Mouse (Mus musculus): Measurements from ENCODE around the gene Gm28051. TPM values are rescaled to one million over a fixed set of nuclear protein-coding genes. Genes with fewer than 3 reads are reported as not detected.

The Gm28051 gene
- polyA plus RNA-seq, 1 experiment from 2014 or later = not detected

DNA sequence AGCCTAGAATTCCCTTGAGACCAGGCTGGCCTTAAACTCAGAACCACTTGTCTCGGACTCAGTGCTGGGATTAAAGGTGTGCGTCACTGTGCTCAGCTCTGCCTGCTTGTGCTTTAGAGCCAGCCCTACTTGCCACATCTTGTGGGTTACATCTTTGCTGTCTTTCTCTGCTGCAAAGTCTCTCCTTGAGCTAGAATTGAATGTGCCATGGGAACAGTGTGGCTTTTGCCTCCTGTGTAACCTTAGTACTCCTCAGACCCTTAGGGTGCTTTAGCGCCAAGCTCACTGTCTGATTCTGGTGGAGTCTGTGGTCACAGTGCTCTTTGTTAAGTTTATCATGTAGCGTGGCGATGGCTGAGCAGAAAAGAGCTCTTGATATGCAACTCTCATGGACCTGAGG is 15.1 kb upstream of the Gm28051 start:
- Histone ChIP-seq H3K4me2 (ENCODE audit: low read length) (no peak overlapping the region), H3K9ac (ENCODE audit: low read depth, low read length) (no peak overlapping the region), H3K36me3 (ENCODE audit: control insufficient read depth, insufficient read depth, low read length) (peaks cover 50% of the 10 kb centered on the region), H3K27me3 (replicated peaks; ENCODE audit: control insufficient read depth, insufficient read depth, low read length) (no peaks in the 10 kb centered on the region), H3K9me3 (ENCODE audit: control insufficient read depth, low read length) (no peaks in the 10 kb centered on the region), H3K27ac (ENCODE audit: low read depth, low read length) (no peak overlapping the region), H3K4me1 (ENCODE audit: control insufficient read depth, insufficient read depth, low read depth, low read length) (no peaks in the 10 kb centered on the region), H3K4me3 (ENCODE audit: low read length) (no peak overlapping the region)
- ATAC-seq = no peak
- 93% methylated on average over 5 of the region's 5 CpGs for WGBS

- WGBS = 99% methylated on average over 8 of the region's 8 CpGs
- Histone ChIP-seq H3K9me3 (ENCODE audit: control insufficient read depth, low read length) (no peaks in the 10 kb centered on the region), H3K4me1 (ENCODE audit: control insufficient read depth, insufficient read depth, low read depth, low read length) (no peaks in the 10 kb centered on the region), H3K9ac (ENCODE audit: low read depth, low read length) (no peak overlapping the region), H3K4me2 (ENCODE audit: low read length) (no peak overlapping the region), H3K4me3 (ENCODE audit: low read length) (no peak overlapping the region), H3K27me3 (replicated peaks; ENCODE audit: control insufficient read depth, insufficient read depth, low read length) (no peaks in the 10 kb centered on the region), H3K27ac (ENCODE audit: low read depth, low read length) (no peak overlapping the region), H3K36me3 (ENCODE audit: control insufficient read depth, insufficient read depth, low read length) (peaks cover 58% of the 10 kb centered on the region)
- no peak for ATAC-seq
Observed at GRCm38 (mm10) chr12:102771601-102772000, 14.0 kb upstream of the Gm28051 start.

DNA sequence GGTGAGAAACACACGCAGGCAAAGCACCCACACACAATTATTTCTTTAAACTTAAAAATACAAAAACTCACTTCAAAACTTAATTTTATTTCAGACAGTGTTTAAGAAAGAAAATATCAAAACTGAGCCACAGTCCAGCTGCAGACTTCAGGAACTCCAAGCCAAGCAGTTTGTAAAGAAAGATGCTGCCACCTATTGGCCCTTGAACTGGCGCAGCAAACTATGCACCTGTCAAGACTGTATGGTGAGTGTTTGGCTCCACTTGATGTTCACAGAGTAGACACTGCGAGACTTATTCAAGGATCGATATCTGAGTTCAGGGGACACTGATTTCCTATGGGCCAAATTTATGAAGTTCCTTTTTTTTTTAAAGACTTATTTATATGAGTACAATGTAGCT is 11.4 kb upstream of the Gm28051 start:
- Histone ChIP-seq H3K4me2 (ENCODE audit: low read length) (no peak overlapping the region), H3K27ac (ENCODE audit: low read depth, low read length) (no peak overlapping the region), H3K27me3 (replicated peaks; ENCODE audit: control insufficient read depth, insufficient read depth, low read length) (no peaks in the 10 kb centered on the region), H3K9ac (ENCODE audit: low read depth, low read length) (no peak overlapping the region), H3K9me3 (ENCODE audit: control insufficient read depth, low read length) (no peaks in the 10 kb centered on the region), H3K4me3 (ENCODE audit: low read length) (no peak overlapping the region), H3K36me3 (ENCODE audit: control insufficient read depth, insufficient read depth, low read length) (peaks cover 55% of the 10 kb centered on the region), H3K4me1 (ENCODE audit: control insufficient read depth, insufficient read depth, low read depth, low read length) (no peaks in the 10 kb centered on the region)
- no peak for ATAC-seq
- WGBS = 88% methylated on average over 4 of the region's 4 CpGs

DNA sequence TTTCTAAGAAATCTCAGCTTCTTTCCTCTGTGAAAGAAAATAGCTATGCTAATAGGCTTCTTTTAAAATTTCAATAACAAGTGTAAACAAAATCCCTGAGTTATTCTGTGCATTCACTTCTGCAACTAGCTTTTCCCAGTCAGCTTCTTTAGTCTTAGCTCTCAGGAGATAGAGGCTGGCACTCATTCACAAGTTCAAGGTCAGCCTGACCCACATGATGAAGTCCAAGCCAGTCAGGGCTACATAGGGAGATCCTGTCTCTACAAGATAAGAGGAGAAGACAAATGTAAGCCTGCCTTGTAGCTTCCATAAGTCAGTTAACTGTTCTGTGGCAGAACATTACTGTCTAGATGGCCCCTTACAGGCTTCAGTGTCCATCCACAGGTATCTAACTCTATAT is 6.1 kb upstream of the Gm28051 start:
- no peak overlapping the region for H3K27ac ChIP-seq (ENCODE audit: low read depth, low read length)
- H3K9me3 ChIP-seq (ENCODE audit: control insufficient read depth, low read length) = no peaks in the 10 kb centered on the region
- no peak for ATAC-seq
- H3K9ac ChIP-seq (ENCODE audit: low read depth, low read length) = no peak overlapping the region
- H3K36me3 ChIP-seq (ENCODE audit: control insufficient read depth, insufficient read depth, low read length) = peaks cover 27% of the 10 kb centered on the region
- no peaks in the 10 kb centered on the region for H3K27me3 ChIP-seq (replicated peaks; ENCODE audit: control insufficient read depth, insufficient read depth, low read length)
- no peak overlapping the region for H3K4me2 ChIP-seq (ENCODE audit: low read length)
- H3K4me3 ChIP-seq (ENCODE audit: low read length) = no peak overlapping the region
- H3K4me1 ChIP-seq (ENCODE audit: control insufficient read depth, insufficient read depth, low read depth, low read length) = peaks cover 8% of the 10 kb centered on the region

DNA sequence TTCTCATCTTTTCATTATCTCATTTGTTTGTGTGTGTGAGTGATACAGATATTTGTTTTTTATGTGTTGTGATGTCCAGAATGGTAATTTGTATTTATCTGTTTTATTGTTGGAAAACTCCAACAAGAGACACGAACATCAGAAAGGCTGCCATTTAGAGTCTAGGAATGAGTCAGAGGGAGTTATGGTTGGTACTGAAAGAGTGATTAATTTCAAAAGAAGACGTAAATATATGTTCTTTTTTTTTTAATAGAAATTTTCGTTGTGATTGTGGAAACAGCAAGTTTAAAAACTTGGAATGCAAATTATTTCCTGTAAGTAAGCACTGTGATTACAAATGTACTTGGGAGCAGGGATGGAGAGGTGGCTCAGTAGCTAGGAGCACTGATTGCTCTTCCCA is 4.1 kb upstream of the Gm28051 start:
- H3K4me3 ChIP-seq (ENCODE audit: low read length) = no peak overlapping the region
- no peak overlapping the region for H3K9ac ChIP-seq (ENCODE audit: low read depth, low read length)
- H3K4me1 ChIP-seq (ENCODE audit: control insufficient read depth, insufficient read depth, low read depth, low read length) = peaks cover 11% of the 10 kb centered on the region
- H3K36me3 ChIP-seq (ENCODE audit: control insufficient read depth, insufficient read depth, low read length) = peaks cover 11% of the 10 kb centered on the region
- ATAC-seq = no peak
- no peak overlapping the region for H3K4me2 ChIP-seq (ENCODE audit: low read length)
- no peak overlapping the region for H3K27ac ChIP-seq (ENCODE audit: low read depth, low read length)
- H3K9me3 ChIP-seq (ENCODE audit: control insufficient read depth, low read length) = no peaks in the 10 kb centered on the region
- 92% methylated on average over 3 of the region's 3 CpGs for WGBS
- H3K27me3 ChIP-seq (replicated peaks; ENCODE audit: control insufficient read depth, insufficient read depth, low read length) = no peaks in the 10 kb centered on the region

DNA sequence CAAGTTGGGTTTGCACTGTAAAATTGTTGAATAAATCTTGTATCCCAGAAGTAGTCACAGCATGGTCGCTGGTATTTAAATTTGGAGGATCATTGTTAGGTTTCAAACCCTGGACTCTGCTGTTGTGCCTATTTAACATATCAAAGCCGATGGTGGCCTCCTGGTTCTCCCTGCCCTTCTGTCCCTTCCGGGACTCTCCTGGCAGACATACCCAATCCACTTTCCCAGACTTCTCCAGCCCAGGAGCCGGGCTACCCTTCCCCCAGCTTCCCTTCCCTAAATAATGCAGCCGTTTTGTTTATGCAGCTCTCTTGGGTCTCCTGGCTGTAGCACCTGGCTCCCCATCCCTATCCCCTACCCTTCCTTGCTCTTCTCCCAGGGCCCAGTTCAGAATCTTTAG is 1.4 kb upstream of the Gm28051 start:
- Histone ChIP-seq H3K27me3 (replicated peaks; ENCODE audit: control insufficient read depth, insufficient read depth, low read length) (no peaks in the 10 kb centered on the region), H3K4me1 (ENCODE audit: control insufficient read depth, insufficient read depth, low read depth, low read length) (peaks cover 20% of the 10 kb centered on the region), H3K36me3 (ENCODE audit: control insufficient read depth, insufficient read depth, low read length) (peaks cover 2% of the 10 kb centered on the region; the same call in 1 of the 2 replicates), H3K9me3 (ENCODE audit: control insufficient read depth, low read length) (no peaks in the 10 kb centered on the region), H3K27ac (ENCODE audit: low read depth, low read length) (no peak overlapping the region), H3K9ac (ENCODE audit: low read depth, low read length) (peak overlapping the region; percentile 84), H3K4me3 (ENCODE audit: low read length) (peak overlapping the region; percentile 82), H3K4me2 (ENCODE audit: low read length) (peak overlapping the region; percentile 93)
- WGBS = 0% methylated on average over 5 of the region's 5 CpGs
- ATAC-seq = no peak

DNA sequence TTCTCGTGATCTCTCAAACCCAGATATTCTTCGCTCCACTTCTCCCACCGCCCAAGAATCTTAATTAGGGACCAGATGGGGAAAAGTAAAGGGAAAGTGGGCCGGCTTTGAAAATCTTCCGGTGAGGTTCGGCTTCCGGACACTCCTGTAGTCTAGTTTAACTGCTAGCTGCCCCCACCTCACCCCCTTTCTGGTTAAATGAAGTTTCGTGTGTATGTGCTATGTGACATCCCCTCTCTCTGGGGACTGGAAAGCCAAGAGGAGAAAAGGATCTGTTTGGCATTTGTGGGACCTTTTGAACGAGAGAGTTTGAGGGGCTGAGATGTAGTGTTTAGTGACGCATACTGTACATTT is 815 bp upstream of the Gm28051 start, which contains the start of gene Gm20604:
Gene Gm20604, minus strand, starts transcription at position 270 of the 354 bp plus-strand sequence.
- WGBS = 0% methylated on average over 10 of the region's 10 CpGs
- peak within 1 kb of the TSS; percentile 91 for H3K27ac ChIP-seq (ENCODE audit: low read depth, low read length)
- H3K9ac ChIP-seq (ENCODE audit: low read depth, low read length) = peak within 1 kb of the TSS; percentile 84
- no peaks in the 10 kb centered on the region for H3K27me3 ChIP-seq (replicated peaks; ENCODE audit: control insufficient read depth, insufficient read depth, low read length)
- H3K4me1 ChIP-seq (ENCODE audit: control insufficient read depth, insufficient read depth, low read depth, low read length) = peaks cover 20% of the 10 kb centered on the region
- ATAC-seq = no peak
- no peaks in the 10 kb centered on the region for H3K9me3 ChIP-seq (ENCODE audit: control insufficient read depth, low read length)
- H3K36me3 ChIP-seq (ENCODE audit: control insufficient read depth, insufficient read depth, low read length) = no peaks in the 10 kb centered on the region
- peak within 1 kb of the TSS; percentile 82 for H3K4me3 ChIP-seq (ENCODE audit: low read length)
- peak within 1 kb of the TSS; percentile 93 for H3K4me2 ChIP-seq (ENCODE audit: low read length)

- Histone ChIP-seq H3K4me3 (ENCODE audit: low read length) (peak overlapping the region; percentile 82), H3K9ac (ENCODE audit: low read depth, low read length) (peak overlapping the region; percentile 75), H3K27ac (ENCODE audit: low read depth, low read length) (peak overlapping the region; percentile 91), H3K27me3 (replicated peaks; ENCODE audit: control insufficient read depth, insufficient read depth, low read length) (no peaks in the 10 kb centered on the region), H3K4me2 (ENCODE audit: low read length) (peak overlapping the region; percentile 86), H3K4me1 (ENCODE audit: control insufficient read depth, insufficient read depth, low read depth, low read length) (peaks cover 20% of the 10 kb centered on the region), H3K36me3 (ENCODE audit: control insufficient read depth, insufficient read depth, low read length) (no peaks in the 10 kb centered on the region), H3K9me3 (ENCODE audit: control insufficient read depth, low read length) (no peaks in the 10 kb centered on the region)
- ATAC-seq = peak; percentile 85
- WGBS = 1% methylated on average over 46 of the region's 46 CpGs
Observed at GRCm38 (mm10) chr12:102757055-102757688, 393 bp downstream of the Gm28051 start.

DNA sequence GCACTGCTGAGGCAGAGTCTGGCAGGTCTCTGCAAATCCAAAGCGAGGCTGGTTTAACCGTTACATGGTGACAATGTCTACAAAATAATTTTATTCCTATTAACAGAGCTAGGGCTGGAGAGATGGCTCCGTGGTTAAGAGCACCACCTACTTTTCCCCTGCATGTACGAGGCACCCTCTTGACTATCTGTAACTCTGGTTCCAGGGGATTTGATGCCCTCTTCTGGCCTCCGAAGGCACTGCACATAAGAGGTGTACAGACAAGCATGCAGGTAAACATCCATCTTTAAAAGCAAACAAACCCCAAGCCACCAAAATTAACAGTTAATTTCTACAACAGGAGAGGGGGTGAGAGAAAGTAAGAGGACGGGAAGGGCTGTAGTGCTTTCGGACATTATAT is 1.3 kb downstream of the Gm28051 start:
- Histone ChIP-seq H3K27me3 (replicated peaks; ENCODE audit: control insufficient read depth, insufficient read depth, low read length) (no peaks in the 10 kb centered on the region), H3K36me3 (ENCODE audit: control insufficient read depth, insufficient read depth, low read length) (no peaks in the 10 kb centered on the region), H3K9ac (ENCODE audit: low read depth, low read length) (no peak overlapping the region), H3K4me2 (ENCODE audit: low read length) (peak overlapping the region; percentile 86), H3K4me3 (ENCODE audit: low read length) (peak overlapping the region; percentile 82), H3K27ac (ENCODE audit: low read depth, low read length) (no peak overlapping the region), H3K9me3 (ENCODE audit: control insufficient read depth, low read length) (no peaks in the 10 kb centered on the region), H3K4me1 (ENCODE audit: control insufficient read depth, insufficient read depth, low read depth, low read length) (peaks cover 20% of the 10 kb centered on the region)
- 83% methylated on average over 7 of the region's 7 CpGs for WGBS
- no peak for ATAC-seq

Measured in hindbrain, embryonic 16.5 days (tissue).